Mouse (Mus musculus): Measurements from ENCODE around the gene Mtmr12. TPM values are rescaled to one million over a fixed set of nuclear protein-coding genes. Genes with fewer than 3 reads are reported as not detected.

Mtmr12 gene
- polyA plus RNA-seq, 1 experiment = 26.2 TPM

- no peak overlapping the region for H3K4me3 ChIP-seq (ENCODE audit: control insufficient read depth, low read depth, low read length)
- TF ChIP-seq CTCF (IDR thresholded peaks at IDR 0.05; ENCODE audit: control insufficient read depth, insufficient read depth, insufficient replicate concordance, low read depth, low read length) = no peak
- TF ChIP-seq POLR2A (IDR thresholded peaks at IDR 0.05; ENCODE audit: control insufficient read depth, low read depth, low read length) = no peak
- H3K36me3 ChIP-seq (ENCODE audit: control insufficient read depth, insufficient read depth, low read length) = no peaks in the 10 kb centered on the region
- H3K4me1 ChIP-seq (ENCODE audit: control insufficient read depth, insufficient read depth, low read length) = no peaks in the 10 kb centered on the region; the same call in 1 of the 2 replicates
- H3K27ac ChIP-seq (ENCODE audit: control insufficient read depth, insufficient read depth, low read depth, low read length) = no peak overlapping the region
- H3K27me3 ChIP-seq (ENCODE audit: control insufficient read depth, insufficient read depth, low read length) = no peaks in the 10 kb centered on the region
Measured at GRCm38 (mm10) chr15:12221131-12221530, 16.3 kb downstream of the Mtmr12 start.

GRCm38 (mm10) chr15:12222564-12223302, 17.9 kb downstream of the Mtmr12 start:
- Histone ChIP-seq H3K4me3 (ENCODE audit: control insufficient read depth, low read depth, low read length) (no peak overlapping the region), H3K4me1 (ENCODE audit: control insufficient read depth, insufficient read depth, low read length) (peaks cover 2% of the 10 kb centered on the region), H3K36me3 (ENCODE audit: control insufficient read depth, insufficient read depth, low read length) (no peaks in the 10 kb centered on the region), H3K27me3 (ENCODE audit: control insufficient read depth, insufficient read depth, low read length) (no peaks in the 10 kb centered on the region), H3K27ac (ENCODE audit: control insufficient read depth, insufficient read depth, low read depth, low read length) (no peak overlapping the region)
- no peak for TF ChIP-seq CTCF (IDR thresholded peaks at IDR 0.05; ENCODE audit: control insufficient read depth, insufficient read depth, insufficient replicate concordance, low read depth, low read length)
- no peak for TF ChIP-seq POLR2A (IDR thresholded peaks at IDR 0.05; ENCODE audit: control insufficient read depth, low read depth, low read length)

- TF ChIP-seq POLR2A (IDR thresholded peaks at IDR 0.05; ENCODE audit: control insufficient read depth, low read depth, low read length) (no peak), CTCF (IDR thresholded peaks at IDR 0.05; ENCODE audit: control insufficient read depth, insufficient read depth, insufficient replicate concordance, low read depth, low read length) (no peak)
- H3K27me3 ChIP-seq (ENCODE audit: control insufficient read depth, insufficient read depth, low read length) = no peaks in the 10 kb centered on the region
- no peak overlapping the region for H3K4me3 ChIP-seq (ENCODE audit: control insufficient read depth, low read depth, low read length)
- H3K36me3 ChIP-seq (ENCODE audit: control insufficient read depth, insufficient read depth, low read length) = no peaks in the 10 kb centered on the region
- peaks cover 2% of the 10 kb centered on the region for H3K4me1 ChIP-seq (ENCODE audit: control insufficient read depth, insufficient read depth, low read length)
- H3K27ac ChIP-seq (ENCODE audit: control insufficient read depth, insufficient read depth, low read depth, low read length) = no peak overlapping the region
Measured at GRCm38 (mm10) chr15:12223393-12223792, 18.6 kb downstream of the Mtmr12 start.

- Histone ChIP-seq H3K27me3 (ENCODE audit: control insufficient read depth, insufficient read depth, low read length) (no peaks in the 10 kb centered on the region), H3K4me1 (ENCODE audit: control insufficient read depth, insufficient read depth, low read length) (peaks cover 2% of the 10 kb centered on the region; the same call in 1 of the 2 replicates), H3K27ac (ENCODE audit: control insufficient read depth, insufficient read depth, low read depth, low read length) (no peak overlapping the region), H3K36me3 (ENCODE audit: control insufficient read depth, insufficient read depth, low read length) (no peaks in the 10 kb centered on the region), H3K4me3 (ENCODE audit: control insufficient read depth, low read depth, low read length) (no peak overlapping the region)
- TF ChIP-seq CTCF (IDR thresholded peaks at IDR 0.05; ENCODE audit: control insufficient read depth, insufficient read depth, insufficient replicate concordance, low read depth, low read length) = no peak
Measured at GRCm38 (mm10) chr15:12224239-12224638, 19.4 kb downstream of the Mtmr12 start.

- Histone ChIP-seq H3K4me1 (ENCODE audit: control insufficient read depth, insufficient read depth, low read length) (peaks cover 2% of the 10 kb centered on the region; the same call in 1 of the 2 replicates), H3K36me3 (ENCODE audit: control insufficient read depth, insufficient read depth, low read length) (no peaks in the 10 kb centered on the region), H3K27ac (ENCODE audit: control insufficient read depth, insufficient read depth, low read depth, low read length) (no peak overlapping the region), H3K4me3 (ENCODE audit: control insufficient read depth, low read depth, low read length) (no peak overlapping the region), H3K27me3 (ENCODE audit: control insufficient read depth, insufficient read depth, low read length) (no peaks in the 10 kb centered on the region)
- no peak for TF ChIP-seq POLR2A (IDR thresholded peaks at IDR 0.05; ENCODE audit: control insufficient read depth, low read depth, low read length)
- TF ChIP-seq CTCF (IDR thresholded peaks at IDR 0.05; ENCODE audit: control insufficient read depth, insufficient read depth, insufficient replicate concordance, low read depth, low read length) = no peak
Measured at GRCm38 (mm10) chr15:12225062-12225461, 20.2 kb downstream of the Mtmr12 start.

GRCm38 (mm10) chr15:12226908-12227307, 22.1 kb downstream of the Mtmr12 start:
- no peaks in the 10 kb centered on the region for H3K36me3 ChIP-seq (ENCODE audit: control insufficient read depth, insufficient read depth, low read length)
- no peaks in the 10 kb centered on the region for H3K27me3 ChIP-seq (ENCODE audit: control insufficient read depth, insufficient read depth, low read length)
- H3K27ac ChIP-seq (ENCODE audit: control insufficient read depth, insufficient read depth, low read depth, low read length) = no peak overlapping the region
- TF ChIP-seq CTCF (IDR thresholded peaks at IDR 0.05; ENCODE audit: control insufficient read depth, insufficient read depth, insufficient replicate concordance, low read depth, low read length) (no peak), POLR2A (IDR thresholded peaks at IDR 0.05; ENCODE audit: control insufficient read depth, low read depth, low read length) (no peak)
- peaks cover 2% of the 10 kb centered on the region; the same call in 1 of the 2 replicates for H3K4me1 ChIP-seq (ENCODE audit: control insufficient read depth, insufficient read depth, low read length)
- H3K4me3 ChIP-seq (ENCODE audit: control insufficient read depth, low read depth, low read length) = no peak overlapping the region

- Histone ChIP-seq H3K27me3 (ENCODE audit: control insufficient read depth, insufficient read depth, low read length) (no peaks in the 10 kb centered on the region), H3K4me3 (ENCODE audit: control insufficient read depth, low read depth, low read length) (no peak overlapping the region), H3K4me1 (ENCODE audit: control insufficient read depth, insufficient read depth, low read length) (peaks cover 2% of the 10 kb centered on the region; the same call in 1 of the 2 replicates), H3K36me3 (ENCODE audit: control insufficient read depth, insufficient read depth, low read length) (no peaks in the 10 kb centered on the region), H3K27ac (ENCODE audit: control insufficient read depth, insufficient read depth, low read depth, low read length) (no peak overlapping the region)
- TF ChIP-seq POLR2A (IDR thresholded peaks at IDR 0.05; ENCODE audit: control insufficient read depth, low read depth, low read length) = no peak
Measured at GRCm38 (mm10) chr15:12227355-12227754, 22.5 kb downstream of the Mtmr12 start.
